9 mouse cellular contexts compared by ENCODE assay signal in the genomic region with DNA sequence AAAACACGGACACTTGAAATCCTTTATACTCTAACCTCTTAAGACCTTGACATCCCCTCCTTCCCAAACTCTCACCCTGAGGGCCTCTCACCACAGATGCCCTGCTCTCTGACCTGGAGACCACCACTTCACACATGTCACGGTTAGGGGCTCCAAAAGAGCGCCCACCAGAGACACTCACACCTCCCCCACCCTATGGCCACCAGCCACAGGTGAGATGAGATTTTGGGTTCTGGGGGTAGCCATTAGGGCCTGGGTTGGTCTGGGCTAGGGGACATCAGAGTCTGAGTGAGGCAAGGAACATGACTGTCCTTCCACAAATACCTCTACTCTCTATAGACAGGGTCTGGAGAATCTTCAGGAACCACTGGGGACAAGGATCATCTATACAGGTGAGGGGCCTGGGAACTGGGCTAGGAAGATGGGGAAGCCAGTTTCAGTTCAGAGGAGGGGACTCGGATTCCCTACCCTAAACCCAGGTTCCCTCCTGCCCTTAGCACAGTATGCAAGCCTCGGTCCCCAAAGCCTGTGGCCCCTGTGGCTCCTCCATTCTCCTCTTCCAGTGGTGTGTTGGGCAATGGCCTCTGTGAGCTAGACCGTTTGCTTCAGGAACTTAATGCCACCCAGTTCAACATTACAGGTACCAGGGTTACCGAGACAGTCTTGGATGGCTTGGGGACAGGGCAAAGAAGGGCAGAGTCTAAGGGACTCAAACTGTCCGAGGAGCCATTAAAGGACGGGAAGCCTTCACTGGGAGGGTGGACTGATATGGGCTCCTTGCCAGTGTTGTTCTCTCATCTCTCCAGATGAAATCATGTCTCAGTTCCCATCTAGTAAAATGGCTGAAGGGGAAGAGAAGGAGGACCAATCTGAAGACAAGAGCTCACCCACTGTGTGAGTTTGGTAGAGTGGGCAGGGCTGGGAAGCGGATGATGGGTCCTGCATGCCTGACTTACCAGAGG. TPM values are rescaled to one million over a fixed set of nuclear protein-coding genes. Genes with fewer than 3 reads are reported as not detected.
A peak's percentile ranks its signal among the peaks of the same experiment; 100 is the strongest.
DNase-seq lines count a peak whose midpoint lies in the region; ATAC-seq and TF ChIP-seq lines count a peak whose summit lies in the region.
"Had no signal": no experiment of that assay in that cellular context is flagged by ENCODE, and none has a peak within 500 bp of the region (broad histone marks: within the 10 kb centered on the region; RNA-seq: fewer than 3 reads in every experiment).

No protein-coding gene starts in this region.

- H3K4me1 ChIP-seq in forebrain, embryonic 12.5 days, result peaks cover 34% of the 10 kb centered on the region
- peaks cover 28% of the 10 kb centered on the region for H3K4me1 ChIP-seq in forebrain, embryonic 16.5 days (replicated peaks; ENCODE audit: control insufficient read depth, insufficient read depth, low read length)
- peaks cover 8% of the 10 kb centered on the region for H3K4me1 ChIP-seq in lung, adult 2 months (ENCODE audit: control insufficient read depth, insufficient read depth, low read length)
- H3K4me1 ChIP-seq in limb, embryonic 15.5 days, result peaks cover 47% of the 10 kb centered on the region
- H3K4me1 ChIP-seq in small intestine, adult 2 months (ENCODE audit: control insufficient read depth, insufficient read depth, insufficient read length, low read length), result peaks cover 3% of the 10 kb centered on the region

- DNase-seq in lung, adult 2 months, result no peak
- no peak for DNase-seq in lung, postnatal 14 days
- DNase-seq in gastrocnemius, postnatal 4 days (ENCODE audit: low spot score in 2 of 2), result no peak
- DNase-seq in adrenal gland, postnatal 36 days, result no peak

- ATAC-seq in forebrain, embryonic 12.5 days (ENCODE audit: low FRiP score), result no peak
- no peak for ATAC-seq in forebrain, embryonic 16.5 days
- ATAC-seq in limb, embryonic 15.5 days (ENCODE audit: insufficient number of reproducible peaks, low FRiP score, low TSS enrichment, low read depth), result no peak

- no peak overlapping the region for H3K9ac ChIP-seq in forebrain, embryonic 12.5 days
- H3K9ac ChIP-seq in forebrain, embryonic 16.5 days (replicated peaks; ENCODE audit: low read depth, low read length), result no peak overlapping the region
- no peak overlapping the region for H3K9ac ChIP-seq in limb, embryonic 15.5 days

- WGBS in forebrain, embryonic 12.5 days, result 83% methylated on average over 10 of the region's 10 CpGs
- WGBS in forebrain, embryonic 16.5 days, result 82% methylated on average over 10 of the region's 10 CpGs
- WGBS in lung, adult 2 months, result 51% methylated on average over 10 of the region's 10 CpGs
- WGBS in limb, embryonic 15.5 days, result 83% methylated on average over 10 of the region's 10 CpGs
- WGBS in small intestine, adult 2 months, result 76% methylated on average over 10 of the region's 10 CpGs

- H3K27ac ChIP-seq in forebrain, embryonic 12.5 days, result no peak overlapping the region
- no peak overlapping the region for H3K27ac ChIP-seq in forebrain, embryonic 16.5 days (ENCODE audit: low read length)
- no peak overlapping the region for H3K27ac ChIP-seq in limb, embryonic 15.5 days
- H3K27ac ChIP-seq in small intestine, adult 2 months (ENCODE audit: insufficient read depth, low read depth, low read length), result peak overlapping the region; percentile 17; the same call in 1 of the 2 replicates

- H3K9me3 ChIP-seq in forebrain, embryonic 12.5 days, result no peaks in the 10 kb centered on the region
- no peaks in the 10 kb centered on the region for H3K9me3 ChIP-seq in forebrain, embryonic 16.5 days (ENCODE audit: control insufficient read depth, low read length)
- no peaks in the 10 kb centered on the region for H3K9me3 ChIP-seq in limb, embryonic 15.5 days

- no peak for TF ChIP-seq CTCF in lung, adult 2 months (IDR thresholded peaks at IDR 0.05; ENCODE audit: insufficient read depth, low read length)
- TF ChIP-seq CTCF in small intestine, adult 2 months (IDR thresholded peaks at IDR 0.05; ENCODE audit: extremely low read depth, insufficient read length, insufficient replicate concordance, low read depth, low read length), result no peak

- no peak for TF ChIP-seq POLR2A in lung, adult 2 months (IDR thresholded peaks at IDR 0.05; ENCODE audit: borderline replicate concordance, extremely low read depth, low read depth, low read length)
- no peak for TF ChIP-seq POLR2A in small intestine, adult 2 months (IDR thresholded peaks at IDR 0.05; ENCODE audit: low read depth, low read length)

- no peak overlapping the region for H3K4me3 ChIP-seq in forebrain, embryonic 12.5 days (replicated peaks)
- no peak overlapping the region for H3K4me3 ChIP-seq in forebrain, embryonic 16.5 days (replicated peaks; ENCODE audit: low read length)
- H3K4me3 ChIP-seq in lung, adult 2 months (replicated peaks; ENCODE audit: extremely low read depth, low read depth, low read length), result peak overlapping the region; percentile 44
- H3K4me3 ChIP-seq in limb, embryonic 15.5 days, result peak overlapping the region; percentile 58
- peak overlapping the region; percentile 49 for H3K4me3 ChIP-seq in small intestine, adult 2 months (ENCODE audit: low read depth, low read length)

- peaks cover 14% of the 10 kb centered on the region for H3K36me3 ChIP-seq in forebrain, embryonic 12.5 days (replicated peaks)
- H3K36me3 ChIP-seq in forebrain, embryonic 16.5 days (ENCODE audit: control insufficient read depth, insufficient read depth), result no peaks in the 10 kb centered on the region
- H3K36me3 ChIP-seq in limb, embryonic 15.5 days, result peaks cover 31% of the 10 kb centered on the region
- peaks cover 16% of the 10 kb centered on the region for H3K36me3 ChIP-seq in small intestine, adult 2 months (ENCODE audit: control insufficient read depth, insufficient read depth, low read length)

- H3K4me2 ChIP-seq in forebrain, embryonic 12.5 days, result peak overlapping the region; percentile 61; the same call in 1 of the 2 replicates
- H3K4me2 ChIP-seq in forebrain, embryonic 16.5 days (ENCODE audit: low read length), result no peak overlapping the region
- H3K4me2 ChIP-seq in limb, embryonic 15.5 days, result peak overlapping the region; percentile 63

- H3K27me3 ChIP-seq in forebrain, embryonic 12.5 days, result peaks cover 58% of the 10 kb centered on the region
- H3K27me3 ChIP-seq in forebrain, embryonic 16.5 days (replicated peaks; ENCODE audit: control insufficient read depth, insufficient read depth, low read length), result no peaks in the 10 kb centered on the region
- H3K27me3 ChIP-seq in limb, embryonic 15.5 days, result no peaks in the 10 kb centered on the region
- no peaks in the 10 kb centered on the region for H3K27me3 ChIP-seq in small intestine, adult 2 months (ENCODE audit: control insufficient read depth, insufficient read depth, low read length)

RNA-seq across cellular contexts. Expression of a gene that starts 1.8 kb away (rescaled TPM):
- polyA plus RNA-seq in forebrain, embryonic 12.5 days (2016; fragmentation: Nextera tagmentation; extraction: Ambion mirVana), result 24.0 and 27.7 TPM in 2 replicates
- 15.0 and 16.8 TPM in 2 replicates for polyA plus RNA-seq in forebrain, embryonic 16.5 days (2015; fragmentation: Nextera tagmentation; extraction: Ambion mirVana)
- 131 and 150 TPM in 2 replicates for polyA plus RNA-seq in lung, adult 2 months (2012; rRNA removed)
- 58.2 and 72.5 TPM in 2 replicates for polyA plus RNA-seq in limb, embryonic 15.5 days (2015; fragmentation: Nextera tagmentation; extraction: Ambion mirVana)
- polyA plus RNA-seq in small intestine, adult 2 months (2012; rRNA removed), result 38.0 and 56.7 TPM in 2 replicates
- total RNA-seq in gastrocnemius, postnatal 4 days (2021), result 10 to 100 TPM; 47.0 to 48.0 TPM
- 10 to 100 TPM; 18.3 to 28.9 TPM for total RNA-seq in adrenal gland, postnatal 36 days (2021)

RNA-seq across cellular contexts. Expression of a gene that starts 10.5 kb away (rescaled TPM):
- 11.7 and 12.0 TPM in 2 replicates for polyA plus RNA-seq in forebrain, embryonic 12.5 days (2016; fragmentation: Nextera tagmentation; extraction: Ambion mirVana)
- 9.1 and 9.9 TPM in 2 replicates for polyA plus RNA-seq in forebrain, embryonic 16.5 days (2015; fragmentation: Nextera tagmentation; extraction: Ambion mirVana)
- 2.4 and 3.1 TPM in 2 replicates for polyA plus RNA-seq in lung, adult 2 months (2012; rRNA removed)
- polyA plus RNA-seq in limb, embryonic 15.5 days (2015; fragmentation: Nextera tagmentation; extraction: Ambion mirVana), result 7.4 and 9.1 TPM in 2 replicates
- 0.60 and 0.71 TPM in 2 replicates for polyA plus RNA-seq in small intestine, adult 2 months (2012; rRNA removed)
- 1 to 10 TPM; 4.6 to 5.5 TPM for total RNA-seq in gastrocnemius, postnatal 4 days (2021)
- total RNA-seq in adrenal gland, postnatal 36 days (2021), result 1 to 10 TPM; 6.5 to 7.6 TPM

RNA-seq across cellular contexts. Expression of a gene that starts 11.2 kb away (rescaled TPM):
- polyA plus RNA-seq in forebrain, embryonic 12.5 days (2016; fragmentation: Nextera tagmentation; extraction: Ambion mirVana), result 14.0 and 15.4 TPM in 2 replicates
- 10.4 and 11.2 TPM in 2 replicates for polyA plus RNA-seq in forebrain, embryonic 16.5 days (2015; fragmentation: Nextera tagmentation; extraction: Ambion mirVana)
- polyA plus RNA-seq in lung, adult 2 months (2012; rRNA removed), result 41.3 and 45.2 TPM in 2 replicates
- 16.8 and 18.4 TPM in 2 replicates for polyA plus RNA-seq in limb, embryonic 15.5 days (2015; fragmentation: Nextera tagmentation; extraction: Ambion mirVana)
- 24.7 and 57.1 TPM in 2 replicates for polyA plus RNA-seq in small intestine, adult 2 months (2012; rRNA removed)
- total RNA-seq in gastrocnemius, postnatal 4 days (2021), result 10 to 100 TPM; 12.9 TPM
- 10 to 100 TPM; 18.5 to 19.9 TPM for total RNA-seq in adrenal gland, postnatal 36 days (2021)

RNA-seq across cellular contexts. Expression of a gene that starts 17.1 kb away (rescaled TPM):
- polyA plus RNA-seq in forebrain, embryonic 12.5 days (2016; fragmentation: Nextera tagmentation; extraction: Ambion mirVana), result not detected in 2 replicates
- polyA plus RNA-seq in forebrain, embryonic 16.5 days (2015; fragmentation: Nextera tagmentation; extraction: Ambion mirVana), result not detected in 2 replicates
- polyA plus RNA-seq in lung, adult 2 months (2012; rRNA removed), result 0.09 and 0.24 TPM in 2 replicates
- not detected in 2 replicates for polyA plus RNA-seq in limb, embryonic 15.5 days (2015; fragmentation: Nextera tagmentation; extraction: Ambion mirVana)
- not detected in 2 replicates for polyA plus RNA-seq in small intestine, adult 2 months (2012; rRNA removed)
- not detected for total RNA-seq in gastrocnemius, postnatal 4 days (2021)
- not detected for total RNA-seq in adrenal gland, postnatal 36 days (2021)
- total RNA-seq: left cerebral cortex, postnatal 4 days had no signal

RNA-seq across cellular contexts. Expression of a gene that starts 42.2 kb away (rescaled TPM):
- 0.29 TPM in 1 of 2 replicates, not detected in the other for polyA plus RNA-seq in forebrain, embryonic 12.5 days (2016; fragmentation: Nextera tagmentation; extraction: Ambion mirVana)
- polyA plus RNA-seq in forebrain, embryonic 16.5 days (2015; fragmentation: Nextera tagmentation; extraction: Ambion mirVana), result 0.39 TPM in 1 of 2 replicates, not detected in the other
- 186 and 243 TPM in 2 replicates for polyA plus RNA-seq in lung, adult 2 months (2012; rRNA removed)
- polyA plus RNA-seq in limb, embryonic 15.5 days (2015; fragmentation: Nextera tagmentation; extraction: Ambion mirVana), result 39.0 and 132 TPM in 2 replicates
- 0.53 and 1.1 TPM in 2 replicates for polyA plus RNA-seq in small intestine, adult 2 months (2012; rRNA removed)
- 100 to 1,000 TPM; 677 to 707 TPM for total RNA-seq in gastrocnemius, postnatal 4 days (2021)
- 1 to 10 TPM in 1 of 2 experiments, not detected in 1; 6.9 TPM for total RNA-seq in adrenal gland, postnatal 36 days (2021)

Comparison
In these comparisons a context has a peak if more than half of its experiments do, and no peak if none do; other contexts are left out.
1. H3K4me3 ChIP-seq: peak in lung, adult 2 months (single experiment), limb, embryonic 15.5 days (single experiment) and small intestine, adult 2 months (single experiment); none in forebrain, embryonic 12.5 days (single experiment) and forebrain, embryonic 16.5 days (single experiment).